Mouse (Mus musculus) spleen, adult 2 months (tissue): ENCODE results near the gene Usp37.

Source experiments
- CTCF ChIP-seq: fragments of 200-500 bp; IDR thresholded peaks from 2 replicates; pipeline ENCODE4 v1.5.1; 2011; ENCODE audit warnings: mild to moderate bottlenecking, inconsistent platforms; ENCODE audit not compliant: insufficient read depth, insufficient read length, insufficient replicate concordance; ENCODE audit errors: extremely low read depth
- POLR2A ChIP-seq: fragments of 200-500 bp; IDR thresholded peaks from 2 replicates; pipeline ENCODE4 v1.6.1; 2011; ENCODE audit warnings: low read depth, low read length, inconsistent platforms

- TF ChIP-seq POLR2A, result no peak
- TF ChIP-seq CTCF, result no peak
Observed at GRCm38 (mm10) chr1:74392446-74392994, 151.6 kb downstream of the Usp37 start.
